In the genomic region with DNA sequence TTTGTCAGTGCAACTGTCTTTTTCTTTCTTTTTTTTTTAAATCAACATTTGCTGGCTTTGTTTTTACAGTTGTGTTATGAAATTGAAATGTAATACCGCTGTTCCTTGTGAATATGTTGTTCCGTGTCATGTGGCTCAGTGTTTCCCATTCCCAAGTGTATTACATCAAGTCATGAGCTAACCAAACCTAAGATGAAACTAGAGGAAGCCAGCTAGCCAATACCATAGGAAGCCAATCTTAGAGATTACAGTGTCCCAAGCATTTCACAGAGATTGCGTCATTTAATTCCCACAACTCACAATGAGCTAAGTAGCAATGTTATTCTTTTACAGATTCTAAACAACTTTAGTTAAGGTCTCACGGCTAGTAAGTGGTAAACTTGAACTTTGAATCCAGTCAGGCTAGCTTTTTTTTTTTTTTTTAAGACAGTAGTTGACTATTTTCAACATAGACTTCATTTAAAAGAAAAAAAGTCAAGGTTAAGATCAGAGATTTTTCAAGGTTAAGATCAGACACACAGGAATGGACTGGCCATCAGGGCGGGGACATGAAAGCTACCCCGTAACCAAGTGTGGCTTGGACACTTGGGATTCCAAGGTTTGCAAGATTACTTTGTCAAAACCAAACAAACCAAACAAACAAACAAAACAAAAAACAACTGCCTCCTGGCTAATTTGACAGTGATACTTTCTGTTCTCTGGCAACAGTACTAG, we compare ENCODE assay signal across 9 mouse cellular contexts.
DNase-seq lines count a peak whose midpoint lies in the region; ATAC-seq and TF ChIP-seq lines count a peak whose summit lies in the region.
"Had no signal": no experiment of that assay in that cellular context is flagged by ENCODE, and none has a peak within 500 bp of the region (broad histone marks: within the 10 kb centered on the region; RNA-seq: fewer than 3 reads in every experiment).

No protein-coding gene starts in this region.

- no peak for TF ChIP-seq POLR2A in ES-Bruce4 (IDR thresholded peaks at IDR 0.05; ENCODE audit: insufficient read depth, low read length)

- no peaks in the 10 kb centered on the region for H3K9me3 ChIP-seq in kidney, embryonic 14.5 days (ENCODE audit: control insufficient read depth, low read length)
- no peaks in the 10 kb centered on the region for H3K9me3 ChIP-seq in ES-Bruce4 (replicated peaks; ENCODE audit: control insufficient read depth, insufficient read depth, low read length, poor library complexity, severe bottlenecking)
- no peaks in the 10 kb centered on the region for H3K9me3 ChIP-seq in neural tube, embryonic 15.5 days (replicated peaks)
- H3K9me3 ChIP-seq: neural tube, embryonic 12.5 days had no signal

- no peak for TF ChIP-seq EP300 in ES-Bruce4 (IDR thresholded peaks at IDR 0.05; ENCODE audit: insufficient read depth, low read depth, low read length)

- no peak overlapping the region for H3K4me3 ChIP-seq in kidney, embryonic 14.5 days (ENCODE audit: low read length)
- H3K4me3 ChIP-seq in ES-Bruce4 (ENCODE audit: low read depth, low read length), result no peak overlapping the region
- H3K4me3 ChIP-seq in neural tube, embryonic 15.5 days (replicated peaks), result no peak overlapping the region
- H3K4me3 ChIP-seq: neural tube, embryonic 12.5 days had no signal

- no peak overlapping the region for H3K4me2 ChIP-seq in kidney, embryonic 14.5 days (replicated peaks; ENCODE audit: low read depth, low read length)
- H3K4me2 ChIP-seq in neural tube, embryonic 15.5 days, result no peak overlapping the region
- H3K4me2 ChIP-seq: neural tube, embryonic 12.5 days had no signal

- no peaks in the 10 kb centered on the region for H3K27me3 ChIP-seq in kidney, embryonic 14.5 days (ENCODE audit: control insufficient read depth, insufficient read depth, low read length)
- H3K27me3 ChIP-seq in ES-Bruce4 (ENCODE audit: control insufficient read depth, insufficient read depth, low read length, poor library complexity, severe bottlenecking), result no peaks in the 10 kb centered on the region
- H3K27me3 ChIP-seq in neural tube, embryonic 15.5 days (replicated peaks), result no peaks in the 10 kb centered on the region
- H3K27me3 ChIP-seq: neural tube, embryonic 12.5 days had no signal

- no peak for TF ChIP-seq CTCF in ES-Bruce4 (IDR thresholded peaks at IDR 0.05; ENCODE audit: low read depth, low read length)

- WGBS in kidney, embryonic 14.5 days, result 86% methylated on average over 6 of the region's 6 CpGs
- 90% methylated on average over 6 of the region's 6 CpGs for WGBS in neural tube, embryonic 15.5 days

- 0 out of 2 replicates have a peak, but pooled peaks cover 3% of the 10 kb centered on the region for H3K4me1 ChIP-seq in kidney, embryonic 14.5 days (ENCODE audit: control insufficient read depth, insufficient read depth, low read length)
- peaks cover 2% of the 10 kb centered on the region for H3K4me1 ChIP-seq in ES-Bruce4 (ENCODE audit: control insufficient read depth, insufficient read depth, low read length)
- H3K4me1 ChIP-seq in neural tube, embryonic 15.5 days, result peaks cover 15% of the 10 kb centered on the region

- H3K9ac ChIP-seq in kidney, embryonic 14.5 days (ENCODE audit: low read depth, low read length), result no peak overlapping the region
- no peak overlapping the region for H3K9ac ChIP-seq in ES-Bruce4 (ENCODE audit: low read depth, poor library complexity, severe bottlenecking)
- H3K9ac ChIP-seq in neural tube, embryonic 15.5 days (replicated peaks), result no peak overlapping the region
- H3K9ac ChIP-seq: neural tube, embryonic 12.5 days had no signal

- peak; percentile 7 for DNase-seq in kidney, adult 18-20 months
- DNase-seq in ZHBTc4 (ENCODE audit: low read depth, low spot score), result peak; percentile 51
- peak; percentile 14 to 36 for DNase-seq in kidney, postnatal 36 days
- no peak for DNase-seq in left cerebral cortex, adult 11 months (ENCODE audit: low spot score)

- H3K27ac ChIP-seq in kidney, embryonic 14.5 days (ENCODE audit: low read depth, low read length), result no peak overlapping the region
- H3K27ac ChIP-seq in ES-Bruce4 (ENCODE audit: insufficient read depth, low read length), result peak overlapping the region; percentile 84
- no peak overlapping the region for H3K27ac ChIP-seq in neural tube, embryonic 15.5 days (replicated peaks)
- H3K27ac ChIP-seq: neural tube, embryonic 12.5 days had no signal

- no peak for ATAC-seq in kidney, embryonic 14.5 days (ENCODE audit: low FRiP score, low TSS enrichment)
- ATAC-seq in neural tube, embryonic 15.5 days (ENCODE audit: low FRiP score), result no peak
- ATAC-seq: hindbrain, embryonic 16.5 days had no signal

- H3K36me3 ChIP-seq in kidney, embryonic 14.5 days (ENCODE audit: control insufficient read depth, insufficient read depth, low read length), result no peaks in the 10 kb centered on the region
- no peaks in the 10 kb centered on the region for H3K36me3 ChIP-seq in ES-Bruce4 (ENCODE audit: control insufficient read depth, insufficient read depth, low read length, poor library complexity, severe bottlenecking)
- no peaks in the 10 kb centered on the region for H3K36me3 ChIP-seq in neural tube, embryonic 15.5 days
- H3K36me3 ChIP-seq: neural tube, embryonic 12.5 days had no signal
